Mouse (Mus musculus): ENCODE results near the gene Cxcl3. TPM values are rescaled to one million over a fixed set of nuclear protein-coding genes. Genes with fewer than 3 reads are reported as not detected.

Gene Cxcl3
- total RNA-seq (2021) = not detected
- long read RNA-seq, experiment 1 = 0 reads
- long read RNA-seq, experiment 2 = 0 reads

- no peak for DNase-seq (ENCODE audit: low spot score in 2 of 2)
Observed at GRCm38 (mm10) chr5:90785659-90786588, at the start of gene Cxcl3. Gene Cxcl3, plus strand, starts transcription at chr5:90786103.

- no peak for DNase-seq (ENCODE audit: low spot score in 2 of 2)
Observed at GRCm38 (mm10) chr5:90742029-90742428, 43.9 kb upstream of the Cxcl3 start.

- no peak for DNase-seq (ENCODE audit: low spot score in 2 of 2)
Observed at GRCm38 (mm10) chr5:90753934-90754333, 32.0 kb upstream of the Cxcl3 start.

GRCm38 (mm10) chr5:90758020-90758605 is 27.8 kb upstream of the Cxcl3 start:
- DNase-seq (ENCODE audit: low spot score in 2 of 2) = no peak

- no peak for DNase-seq (ENCODE audit: low spot score in 2 of 2)
Observed at GRCm38 (mm10) chr5:90759077-90760065, 26.5 kb upstream of the Cxcl3 start, which contains the start of gene Cxcl5. Gene Cxcl5, plus strand, starts transcription at chr5:90759360.

GRCm38 (mm10) chr5:90760303-90760702 is 25.6 kb upstream of the Cxcl3 start:
- no peak for DNase-seq (ENCODE audit: low spot score in 2 of 2)

- no peak for DNase-seq (ENCODE audit: low spot score in 2 of 2)
Observed at GRCm38 (mm10) chr5:90760844-90761243, 25.1 kb upstream of the Cxcl3 start.

- DNase-seq (ENCODE audit: low spot score in 2 of 2) = no peak
Observed at GRCm38 (mm10) chr5:90761834-90762233, 24.1 kb upstream of the Cxcl3 start.

- DNase-seq (ENCODE audit: low spot score in 2 of 2) = no peak
Observed at GRCm38 (mm10) chr5:90763912-90764665, 21.8 kb upstream of the Cxcl3 start.

- no peak for DNase-seq (ENCODE audit: low spot score in 2 of 2)
Observed at GRCm38 (mm10) chr5:90765821-90766606, 19.9 kb upstream of the Cxcl3 start.

- DNase-seq (ENCODE audit: low spot score in 2 of 2) = no peak
Observed at GRCm38 (mm10) chr5:90768218-90768617, 17.7 kb upstream of the Cxcl3 start, which contains the start of gene Ppbp. Gene Ppbp, plus strand, starts transcription at chr5:90768518.

GRCm38 (mm10) chr5:90771369-90771768 is 14.5 kb upstream of the Cxcl3 start:
- no peak for DNase-seq (ENCODE audit: low spot score in 2 of 2)

- no peak for DNase-seq (ENCODE audit: low spot score in 2 of 2)
Observed at GRCm38 (mm10) chr5:90771880-90772653, 13.8 kb upstream of the Cxcl3 start, which contains the start of gene Pf4. Gene Pf4, plus strand, starts transcription at chr5:90772435.

GRCm38 (mm10) chr5:90775562-90775961 is 10.3 kb upstream of the Cxcl3 start:
- DNase-seq (ENCODE audit: low spot score in 2 of 2) = no peak

- DNase-seq (ENCODE audit: low spot score in 2 of 2) = no peak
Observed at GRCm38 (mm10) chr5:90777621-90778020, 8.3 kb upstream of the Cxcl3 start.

GRCm38 (mm10) chr5:90778856-90779255 is 7.0 kb upstream of the Cxcl3 start:
- no peak for DNase-seq (ENCODE audit: low spot score in 2 of 2)

- DNase-seq (ENCODE audit: low spot score in 2 of 2) = no peak
Observed at GRCm38 (mm10) chr5:90783697-90784096, 2.2 kb upstream of the Cxcl3 start.

GRCm38 (mm10) chr5:90788114-90788513 is 2.2 kb downstream of the Cxcl3 start:
- no peak for DNase-seq (ENCODE audit: low spot score in 2 of 2)
